Mouse (Mus musculus): Measurements from ENCODE around the gene Ndufs4.

GRCm38 (mm10) chr13:114398906-114399305 lies 10.8 kb upstream of the Ndufs4 start:
- TF ChIP-seq POLR2A (IDR thresholded peaks at IDR 0.05; ENCODE audit: low read depth, low read length): no peak
- no peak for TF ChIP-seq CTCF (IDR thresholded peaks at IDR 0.05; ENCODE audit: extremely low read depth, insufficient read length, insufficient replicate concordance, low read depth, low read length)
